Mouse (Mus musculus) gonadal fat pad, adult 2 months (tissue): ENCODE data around the gene Usp3. TPM values are rescaled to one million over a fixed set of nuclear protein-coding genes. Genes with fewer than 3 reads are reported as not detected.

Source experiments
- DNase-seq: peaks from one replicate; pipeline ENCODE4 v3.0.0-alpha.2; 2012; ENCODE audit warnings: low read depth
- polyA plus RNA-seq: library from polyadenylated mRNA; depleted of rRNA; stranded (reverse); fragments of >200 nt; gene quantifications from 2 replicates; pipeline ENCODE4 v1.2.3, GENCODE M21; 2012

The Usp3 gene
- polyA plus RNA-seq, 1 experiment: 16.1 TPM

- DNase-seq: no peak
Measured at GRCm38 (mm10) chr9:66571986-66572700, 20.8 kb downstream of the Usp3 start.

- DNase-seq: no peak
Measured at GRCm38 (mm10) chr9:66562215-66562614, 30.7 kb downstream of the Usp3 start.

GRCm38 (mm10) chr9:66561496-66561895 is 31.4 kb downstream of the Usp3 start:
- no peak for DNase-seq

GRCm38 (mm10) chr9:66560728-66561127 is 32.2 kb downstream of the Usp3 start:
- no peak for DNase-seq

- DNase-seq: no peak
Measured at GRCm38 (mm10) chr9:66560295-66560694, 32.6 kb downstream of the Usp3 start.

- DNase-seq: no peak
Measured at GRCm38 (mm10) chr9:66558971-66559370, 34.0 kb downstream of the Usp3 start.

GRCm38 (mm10) chr9:66542785-66543184 is 50.2 kb downstream of the Usp3 start:
- no peak for DNase-seq

GRCm38 (mm10) chr9:66521595-66521994 is 71.3 kb downstream of the Usp3 start:
- no peak for DNase-seq

GRCm38 (mm10) chr9:66520299-66520698 is 72.6 kb downstream of the Usp3 start:
- no peak for DNase-seq

- DNase-seq: no peak
Measured at GRCm38 (mm10) chr9:66518901-66519300, 74.0 kb downstream of the Usp3 start.

GRCm38 (mm10) chr9:66518251-66518650 is 74.7 kb downstream of the Usp3 start:
- DNase-seq: no peak

GRCm38 (mm10) chr9:66517746-66518145 is 75.2 kb downstream of the Usp3 start:
- DNase-seq: no peak

- peak; percentile 79 for DNase-seq
Measured at GRCm38 (mm10) chr9:66516296-66516940, 76.5 kb downstream of the Usp3 start.

- no peak for DNase-seq
Measured at GRCm38 (mm10) chr9:66515680-66516210, 77.2 kb downstream of the Usp3 start.

GRCm38 (mm10) chr9:66515115-66515514 is 77.8 kb downstream of the Usp3 start:
- no peak for DNase-seq

GRCm38 (mm10) chr9:66514256-66514770 is 78.6 kb downstream of the Usp3 start, which contains the start of gene Fbxl22:
Gene Fbxl22 (minus strand): TSS chr9:66514593.
- DNase-seq: no peak

GRCm38 (mm10) chr9:66513661-66514255 is 79.2 kb downstream of the Usp3 start:
- no peak for DNase-seq

- DNase-seq: no peak
Measured at GRCm38 (mm10) chr9:66513150-66513549, 79.8 kb downstream of the Usp3 start.

- no peak for DNase-seq
Measured at GRCm38 (mm10) chr9:66512351-66512671, 80.6 kb downstream of the Usp3 start.

GRCm38 (mm10) chr9:66511580-66512350 is 81.2 kb downstream of the Usp3 start:
- no peak for DNase-seq

- no peak for DNase-seq
Measured at GRCm38 (mm10) chr9:66510944-66511343, 82.0 kb downstream of the Usp3 start.

GRCm38 (mm10) chr9:66510351-66510841 is 82.5 kb downstream of the Usp3 start:
- DNase-seq: no peak
